Mouse (Mus musculus) C2C12 (cell line): ENCODE data around the gene Il18bp. TPM values are rescaled to one million over a fixed set of nuclear protein-coding genes. Genes with fewer than 3 reads are reported as not detected.

ENCODE experiments used
- H3K27me3 ChIP-seq: one replicate; pipeline ENCODE4 v1.6.1; 2011; ENCODE audit not compliant: control insufficient read depth, insufficient read depth, insufficient read length
- H3K36me3 ChIP-seq: one replicate; pipeline ENCODE4 v1.6.1; 2011; ENCODE audit not compliant: control insufficient read depth, insufficient read depth
- H3K4me3 ChIP-seq: one replicate; pipeline ENCODE4 v1.5.1; 2011; ENCODE audit warnings: mild to moderate bottlenecking, control low read depth; ENCODE audit not compliant: poor library complexity, insufficient read depth, severe bottlenecking
- H3K79me2 ChIP-seq: one replicate; pipeline ENCODE4 v1.6.1; 2011; ENCODE audit not compliant: control insufficient read depth, insufficient read depth
- H3K79me3 ChIP-seq: one replicate; pipeline ENCODE4 v1.6.1; 2011; ENCODE audit warnings: low read depth, control low read depth
- H3ac ChIP-seq: one replicate; pipeline ENCODE3; 2011; ENCODE audit warnings: low read depth; ENCODE audit not compliant: control insufficient read depth, insufficient read length
- CEBPB ChIP-seq: IDR thresholded peaks from one replicate; pipeline ENCODE4 v1.6.1; 2011; ENCODE audit warnings: low read depth, mild to moderate bottlenecking, control low read depth, moderate library complexity
- CTCF ChIP-seq: IDR thresholded peaks from one replicate; pipeline ENCODE4 v1.5.1; 2011; ENCODE audit not compliant: control insufficient read depth, insufficient read depth, insufficient read length
- FOSL1 ChIP-seq: IDR thresholded peaks from one replicate; pipeline ENCODE4 v1.8.0; 2011; ENCODE audit warnings: mild to moderate bottlenecking, low read length; ENCODE audit not compliant: poor library complexity, insufficient read depth, severe bottlenecking
- MAX ChIP-seq: IDR thresholded peaks from one replicate; pipeline ENCODE4 v1.6.1; 2011; ENCODE audit warnings: mild to moderate bottlenecking, control low read depth
- MYOD1 ChIP-seq: IDR thresholded peaks from one replicate; pipeline ENCODE4 v1.6.1; 2011; ENCODE audit warnings: low read depth; ENCODE audit not compliant: control insufficient read depth, insufficient read length
- MYOG ChIP-seq: IDR thresholded peaks from one replicate; pipeline ENCODE4 v1.6.1; 2011; ENCODE audit not compliant: control insufficient read depth, insufficient read length; ENCODE audit errors: extremely low read depth
- USF1 ChIP-seq: IDR thresholded peaks from one replicate; pipeline ENCODE4 v1.6.1; 2011; ENCODE audit warnings: low read depth, mild to moderate bottlenecking, control low read depth, moderate library complexity
- polyA plus RNA-seq: library from polyadenylated mRNA; unstranded; fragments of >200 nt; fragmentation: generic; extraction: Trizol; gene quantifications from one replicate; pipeline ENCODE4 v1.2.1, GENCODE M21; 2012; ENCODE audit warnings: missing spikeins

Il18bp gene
- polyA plus RNA-seq, 1 experiment, result 0.95 TPM

DNA sequence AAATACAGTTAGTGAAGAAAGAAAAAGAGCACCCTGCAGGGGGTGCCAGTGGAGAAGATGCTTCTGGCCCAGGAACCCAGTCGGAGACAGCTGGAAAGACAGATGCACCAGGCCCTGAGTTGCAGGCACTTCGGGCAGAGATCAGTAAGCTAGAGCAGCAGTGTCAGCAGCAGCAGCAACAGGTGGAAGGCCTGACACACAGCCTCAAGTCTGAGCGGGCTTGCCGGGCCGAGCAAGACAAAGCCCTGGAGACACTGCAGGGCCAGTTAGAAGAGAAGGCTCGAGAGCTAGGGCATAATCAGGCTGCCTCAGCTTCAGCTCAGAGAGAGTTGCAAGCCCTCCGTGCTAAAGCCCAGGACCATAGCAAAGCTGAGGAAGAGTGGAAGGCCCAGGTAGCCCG lies 18.2 kb downstream of the Il18bp start:
- H3ac ChIP-seq, result no peak overlapping the region
- H3K4me3 ChIP-seq, result no peak overlapping the region

DNA sequence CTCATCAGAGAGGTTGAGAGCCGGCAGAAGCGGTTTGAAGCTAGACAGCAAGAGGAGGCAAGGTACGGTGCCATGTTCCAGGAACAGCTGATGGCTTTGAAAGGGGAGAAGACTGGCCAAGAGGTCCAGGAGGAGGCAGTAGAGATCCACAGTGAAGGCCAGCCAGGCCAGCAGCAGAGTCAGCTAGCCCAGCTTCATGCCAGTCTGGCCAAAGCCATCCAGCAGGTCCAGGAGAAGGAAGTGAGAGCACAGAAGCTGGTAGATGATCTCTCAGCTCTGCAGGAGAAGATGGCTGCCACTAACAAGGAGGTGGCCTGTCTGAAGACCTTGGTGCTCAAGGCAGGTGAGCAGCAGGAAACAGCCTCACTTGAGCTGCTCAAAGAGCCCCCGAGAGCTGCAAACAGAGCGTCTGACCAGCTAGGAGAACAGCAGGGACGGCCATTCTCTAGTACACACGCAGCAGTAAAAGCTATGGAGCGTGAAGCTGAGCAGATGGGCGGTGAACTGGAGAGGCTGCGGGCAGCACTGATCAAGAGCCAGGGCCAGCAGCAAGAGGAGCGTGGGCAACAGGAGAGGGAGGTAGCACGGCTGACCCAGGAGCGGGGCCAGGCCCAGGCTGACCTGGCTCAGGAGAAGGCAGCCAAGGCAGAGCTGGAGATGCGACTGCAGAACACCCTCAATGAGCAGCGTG lies 18.9 kb downstream of the Il18bp start:
- Histone ChIP-seq H3K4me3 (no peak overlapping the region), H3K79me3 (peaks cover 2% of the 10 kb centered on the region), H3K27me3 (no peaks in the 10 kb centered on the region), H3ac (no peak overlapping the region), H3K79me2 (peaks cover 12% of the 10 kb centered on the region), H3K36me3 (peaks cover 79% of the 10 kb centered on the region)
- TF ChIP-seq MYOD1 (no peak), USF1 (no peak), FOSL1 (no peak), MAX (no peak), CTCF (no peak), CEBPB (no peak)

More for the DNA sequence above, 18.2 kb downstream of the Il18bp start:
- Histone ChIP-seq H3K27me3 (no peaks in the 10 kb centered on the region), H3K79me2 (peaks cover 12% of the 10 kb centered on the region), H3K36me3 (peaks cover 86% of the 10 kb centered on the region), H3K79me3 (peaks cover 2% of the 10 kb centered on the region)
- TF ChIP-seq CTCF (no peak), MYOD1 (no peak), MYOG (no peak), MAX (no peak), CEBPB (no peak), USF1 (no peak), FOSL1 (no peak)

DNA sequence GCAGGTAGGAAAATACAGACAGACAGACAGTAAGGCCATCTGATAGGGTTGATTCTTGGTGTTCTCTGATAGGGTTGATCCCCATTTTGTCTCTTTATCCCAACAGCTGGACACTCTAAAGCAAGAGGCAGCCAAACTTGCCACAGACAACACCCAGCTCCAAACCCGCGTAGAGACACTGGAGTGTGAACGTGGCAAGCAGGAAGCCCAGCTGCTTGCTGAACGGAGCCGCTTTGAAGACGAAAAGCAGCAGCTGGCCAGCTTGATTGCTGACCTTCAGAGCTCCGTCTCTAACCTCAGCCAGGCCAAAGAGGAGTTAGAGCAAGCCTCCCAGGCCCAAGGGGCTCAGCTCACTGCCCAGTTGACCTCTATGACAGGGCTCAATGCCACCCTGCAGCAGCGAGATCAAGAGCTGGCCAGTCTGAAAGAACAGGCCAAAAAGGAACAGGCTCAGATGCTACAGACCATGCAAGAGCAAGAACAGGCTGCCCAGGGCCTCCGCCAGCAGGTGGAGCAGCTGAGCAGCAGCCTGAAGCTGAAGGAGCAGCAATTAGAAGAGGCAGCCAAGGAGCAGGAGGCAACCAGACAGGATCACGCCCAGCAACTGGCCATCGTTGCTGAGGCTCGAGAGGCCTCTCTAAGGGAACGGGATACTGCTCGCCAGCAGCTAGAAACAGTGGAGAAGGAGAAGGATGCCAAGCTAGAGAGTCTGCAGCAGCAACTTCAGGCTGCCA lies 20.1 kb downstream of the Il18bp start:
- peaks cover 78% of the 10 kb centered on the region for H3K36me3 ChIP-seq

DNA sequence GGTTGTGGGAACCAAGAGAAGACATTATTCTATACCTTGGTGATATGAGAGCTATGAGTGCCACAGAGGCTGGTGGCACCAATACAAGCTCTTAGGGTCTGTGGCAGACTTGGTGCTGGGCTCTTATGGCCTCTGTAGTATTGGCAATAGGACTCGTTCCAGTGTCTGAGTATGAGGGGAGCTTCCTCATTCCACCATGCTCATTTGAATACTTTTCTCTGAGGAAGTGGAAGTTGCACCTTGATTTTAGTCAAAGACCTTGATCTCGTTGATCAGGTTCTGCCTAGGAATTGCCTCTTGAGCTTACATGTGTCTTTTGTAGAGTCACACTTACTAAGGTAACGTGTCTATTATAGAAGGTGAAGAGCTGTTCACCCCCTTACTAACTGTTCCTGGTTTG lies 24.2 kb downstream of the Il18bp start:
- Histone ChIP-seq H3K79me2 (peaks cover 5% of the 10 kb centered on the region), H3K36me3 (peaks cover 79% of the 10 kb centered on the region), H3K27me3 (no peaks in the 10 kb centered on the region), H3K4me3 (no peak overlapping the region), H3ac (no peak overlapping the region), H3K79me3 (no peaks in the 10 kb centered on the region)
- TF ChIP-seq FOSL1 (no peak), CEBPB (no peak), USF1 (no peak), MYOG (no peak), CTCF (no peak), MYOD1 (no peak), MAX (no peak)

More for the DNA sequence above, 20.1 kb downstream of the Il18bp start:
- Histone ChIP-seq H3K79me3 (peaks cover 2% of the 10 kb centered on the region), H3K27me3 (no peaks in the 10 kb centered on the region), H3K4me3 (no peak overlapping the region), H3K79me2 (peaks cover 7% of the 10 kb centered on the region), H3ac (no peak overlapping the region)
- TF ChIP-seq FOSL1 (no peak), CTCF (peak; percentile 85)

DNA sequence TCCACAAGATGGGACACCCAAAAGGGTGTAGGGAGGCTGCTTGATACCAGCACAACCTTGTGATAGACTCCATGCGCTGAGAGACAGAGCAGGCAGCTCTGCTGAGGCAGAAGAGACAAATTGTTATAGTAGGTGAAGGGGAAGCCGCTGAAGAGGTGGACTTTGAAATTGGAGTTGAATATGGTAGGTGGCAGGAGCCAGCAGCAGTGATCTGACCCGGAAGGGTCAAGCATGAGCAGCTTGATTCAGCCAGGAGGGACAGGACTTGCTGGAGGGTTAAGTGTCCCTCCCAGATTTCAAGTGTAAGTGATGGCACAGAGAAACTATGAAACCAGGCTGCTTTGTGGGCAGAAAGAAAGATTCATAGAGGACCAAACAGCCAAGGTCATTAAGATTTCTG lies 33.4 kb downstream of the Il18bp start:
- Histone ChIP-seq H3K36me3 (peaks cover 45% of the 10 kb centered on the region), H3ac (no peak overlapping the region), H3K79me2 (peaks cover 25% of the 10 kb centered on the region), H3K4me3 (no peak overlapping the region), H3K27me3 (no peaks in the 10 kb centered on the region), H3K79me3 (peaks cover 1% of the 10 kb centered on the region)
- TF ChIP-seq USF1 (no peak), MYOG (no peak), MYOD1 (no peak), CTCF (no peak), CEBPB (no peak), FOSL1 (no peak), MAX (no peak)
